Mouse (Mus musculus): ENCODE measurements around the gene C1ql1. TPM values are rescaled to one million over a fixed set of nuclear protein-coding genes. Genes with fewer than 3 reads are reported as not detected.

The C1ql1 gene
- polyA plus RNA-seq, 1 experiment = not detected

DNA sequence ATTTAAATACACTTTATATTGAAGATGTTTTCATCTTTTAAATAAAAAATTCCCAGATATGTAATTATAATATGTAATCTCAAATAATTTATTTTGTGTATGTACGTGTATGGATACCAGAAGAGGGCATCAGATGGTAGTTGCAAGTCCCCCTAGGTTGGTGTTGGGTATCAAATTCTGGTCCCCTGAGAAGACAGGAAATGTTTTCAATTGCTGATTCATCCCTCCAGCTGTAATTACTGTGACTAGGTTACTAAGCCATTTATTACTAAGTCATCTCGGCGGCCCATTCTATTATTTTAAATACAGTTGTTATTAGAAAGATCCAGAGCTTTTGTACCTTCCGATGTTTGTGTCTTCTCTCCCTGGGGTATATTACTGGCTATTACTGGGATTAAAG is 28.4 kb downstream of the C1ql1 start:
- TF ChIP-seq GATA1 (IDR thresholded peaks at IDR 0.05; ENCODE audit: borderline replicate concordance, low read length) (no peak), FLI1 (IDR thresholded peaks at IDR 0.05; ENCODE audit: low read length) (no peak)
- H3K27me3 ChIP-seq (replicated peaks) = no peaks in the 10 kb centered on the region
- H3K4me1 ChIP-seq = peaks cover 44% of the 10 kb centered on the region
- no peaks in the 10 kb centered on the region for H3K9me3 ChIP-seq
- peaks cover 52% of the 10 kb centered on the region for H3K36me3 ChIP-seq (replicated peaks; ENCODE audit: low read length)
- H3K4me3 ChIP-seq (replicated peaks) = no peak overlapping the region

DNA sequence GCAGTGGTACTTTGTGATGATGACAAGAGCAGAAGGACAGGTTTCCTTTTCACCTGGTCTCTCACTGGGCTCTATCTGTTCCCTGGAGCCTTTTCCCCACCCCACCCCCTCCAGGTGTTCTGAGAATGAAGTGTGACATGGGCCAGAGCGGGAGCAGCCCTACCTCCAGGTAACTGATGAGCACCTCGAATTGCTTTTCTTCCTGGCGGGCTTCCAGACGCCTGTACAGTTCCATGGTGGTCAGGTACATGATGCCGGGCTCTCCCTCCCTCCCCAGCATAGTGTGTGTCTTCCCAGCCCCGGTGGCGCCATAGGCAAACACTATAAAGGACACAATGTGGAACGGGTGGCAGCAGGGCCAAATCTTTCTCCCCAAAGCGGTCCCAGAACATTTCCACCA is 31.1 kb downstream of the C1ql1 start:
- TF ChIP-seq FLI1 (IDR thresholded peaks at IDR 0.05; ENCODE audit: low read length) = no peak
- no peak for TF ChIP-seq GATA1 (IDR thresholded peaks at IDR 0.05; ENCODE audit: borderline replicate concordance, low read length)
- Histone ChIP-seq H3K27me3 (replicated peaks) (no peaks in the 10 kb centered on the region), H3K4me1 (peaks cover 17% of the 10 kb centered on the region), H3K4me3 (replicated peaks) (no peak overlapping the region), H3K36me3 (replicated peaks; ENCODE audit: low read length) (peaks cover 62% of the 10 kb centered on the region), H3K9me3 (no peaks in the 10 kb centered on the region)

DNA sequence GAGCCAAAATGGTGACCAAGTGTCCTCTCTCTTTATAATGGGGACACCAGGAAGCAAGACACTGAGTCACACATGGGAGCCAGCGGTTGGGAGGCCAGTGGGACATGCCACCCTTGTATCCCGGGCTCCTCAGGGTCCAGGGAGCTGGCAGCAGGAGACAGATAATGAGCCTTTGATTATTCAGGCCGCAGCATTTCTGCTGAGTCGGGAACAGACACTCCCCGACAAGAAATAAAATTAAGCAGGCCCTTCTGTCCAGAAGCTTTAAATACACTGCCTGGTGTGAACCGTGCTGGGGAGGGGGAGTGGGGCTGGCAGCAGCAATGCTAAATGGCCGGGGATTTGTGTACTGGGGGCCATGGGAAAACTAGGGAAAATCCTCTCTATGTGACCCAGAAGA is 35.1 kb downstream of the C1ql1 start:
- no peaks in the 10 kb centered on the region for H3K27me3 ChIP-seq (replicated peaks)
- H3K4me1 ChIP-seq = no peaks in the 10 kb centered on the region
- H3K4me3 ChIP-seq (replicated peaks) = no peak overlapping the region
- TF ChIP-seq GATA1 (IDR thresholded peaks at IDR 0.05; ENCODE audit: borderline replicate concordance, low read length) = no peak
- TF ChIP-seq FLI1 (IDR thresholded peaks at IDR 0.05; ENCODE audit: low read length) = no peak
- H3K9me3 ChIP-seq = no peaks in the 10 kb centered on the region
- peaks cover 99% of the 10 kb centered on the region for H3K36me3 ChIP-seq (replicated peaks; ENCODE audit: low read length)

DNA sequence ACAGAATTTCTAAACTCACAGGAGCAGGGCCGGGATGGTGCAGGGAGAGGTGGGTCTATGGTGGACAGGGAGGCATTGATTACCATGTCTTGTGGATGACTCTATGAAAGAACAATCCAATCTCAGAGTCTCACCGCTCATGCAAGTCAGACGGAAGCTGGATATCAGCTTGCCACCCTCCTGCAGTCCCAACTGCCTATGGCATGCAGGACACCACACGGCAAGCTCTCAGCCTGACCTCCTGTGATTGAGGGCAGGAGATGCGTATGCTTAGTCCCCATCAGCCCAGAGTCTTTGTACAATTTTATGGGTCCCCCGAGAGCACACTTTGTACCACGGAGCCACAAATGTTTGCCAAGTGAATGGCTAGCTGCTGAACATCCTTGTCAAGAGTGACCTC is 42.8 kb downstream of the C1ql1 start:
- no peak for TF ChIP-seq FLI1 (IDR thresholded peaks at IDR 0.05; ENCODE audit: low read length)
- no peak for TF ChIP-seq GATA1 (IDR thresholded peaks at IDR 0.05; ENCODE audit: borderline replicate concordance, low read length)
- H3K27me3 ChIP-seq (replicated peaks) = peaks cover 30% of the 10 kb centered on the region
- H3K36me3 ChIP-seq (replicated peaks; ENCODE audit: low read length) = peaks cover 48% of the 10 kb centered on the region
- H3K9me3 ChIP-seq = no peaks in the 10 kb centered on the region
- no peak overlapping the region for H3K4me3 ChIP-seq (replicated peaks)
- H3K4me1 ChIP-seq = peaks cover 14% of the 10 kb centered on the region

DNA sequence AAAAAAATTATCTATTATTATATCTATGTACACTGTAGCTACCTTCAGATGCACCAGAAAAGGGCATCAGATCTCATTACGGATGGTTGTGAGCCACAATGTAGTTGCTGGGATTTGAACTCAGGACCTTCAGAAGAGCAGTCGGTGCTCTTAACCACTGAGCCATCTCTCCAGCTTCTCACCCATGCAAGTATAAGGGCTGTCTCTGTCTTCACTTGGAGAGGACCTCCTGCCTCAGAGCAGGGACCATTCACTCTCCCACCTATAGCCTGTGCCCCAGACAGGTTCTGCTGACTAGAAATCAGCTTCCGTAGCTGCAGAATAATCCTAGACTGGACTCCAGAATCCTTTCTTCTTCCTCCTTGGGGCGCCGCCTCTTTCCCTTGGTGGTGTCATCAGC is 44.4 kb downstream of the C1ql1 start:
- Histone ChIP-seq H3K4me3 (replicated peaks) (no peak overlapping the region), H3K9me3 (no peaks in the 10 kb centered on the region), H3K36me3 (replicated peaks; ENCODE audit: low read length) (peaks cover 33% of the 10 kb centered on the region), H3K27me3 (replicated peaks) (peaks cover 45% of the 10 kb centered on the region), H3K4me1 (peaks cover 14% of the 10 kb centered on the region)
- TF ChIP-seq FLI1 (IDR thresholded peaks at IDR 0.05; ENCODE audit: low read length) = no peak
- TF ChIP-seq GATA1 (IDR thresholded peaks at IDR 0.05; ENCODE audit: borderline replicate concordance, low read length) = no peak

DNA sequence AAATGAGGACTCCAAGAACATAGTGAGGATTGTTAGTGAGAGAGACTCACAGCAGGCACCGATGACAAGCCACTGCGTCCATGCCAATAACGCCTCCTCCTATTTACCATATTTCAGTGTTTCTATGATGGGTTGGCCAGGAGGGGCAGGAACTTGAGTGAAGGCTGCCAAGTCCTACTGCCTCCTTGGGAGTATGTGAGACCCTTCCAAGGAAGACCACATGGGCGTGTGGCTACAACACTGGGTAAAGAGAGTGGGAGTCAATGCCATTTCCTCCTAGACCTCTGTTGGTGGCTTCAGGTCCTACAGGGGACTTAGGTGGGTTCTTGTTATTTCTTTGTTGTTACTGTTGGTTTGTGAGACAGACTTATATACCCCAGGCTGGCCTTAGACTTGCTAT is 45.3 kb downstream of the C1ql1 start:
- peak overlapping the region; percentile 31 for H3K4me3 ChIP-seq (replicated peaks)
- peaks cover 55% of the 10 kb centered on the region for H3K27me3 ChIP-seq (replicated peaks)
- TF ChIP-seq GATA1 (IDR thresholded peaks at IDR 0.05; ENCODE audit: borderline replicate concordance, low read length) (no peak), FLI1 (IDR thresholded peaks at IDR 0.05; ENCODE audit: low read length) (no peak)
- H3K4me1 ChIP-seq = peaks cover 18% of the 10 kb centered on the region
- peaks cover 24% of the 10 kb centered on the region for H3K36me3 ChIP-seq (replicated peaks; ENCODE audit: low read length)
- H3K9me3 ChIP-seq = no peaks in the 10 kb centered on the region

DNA sequence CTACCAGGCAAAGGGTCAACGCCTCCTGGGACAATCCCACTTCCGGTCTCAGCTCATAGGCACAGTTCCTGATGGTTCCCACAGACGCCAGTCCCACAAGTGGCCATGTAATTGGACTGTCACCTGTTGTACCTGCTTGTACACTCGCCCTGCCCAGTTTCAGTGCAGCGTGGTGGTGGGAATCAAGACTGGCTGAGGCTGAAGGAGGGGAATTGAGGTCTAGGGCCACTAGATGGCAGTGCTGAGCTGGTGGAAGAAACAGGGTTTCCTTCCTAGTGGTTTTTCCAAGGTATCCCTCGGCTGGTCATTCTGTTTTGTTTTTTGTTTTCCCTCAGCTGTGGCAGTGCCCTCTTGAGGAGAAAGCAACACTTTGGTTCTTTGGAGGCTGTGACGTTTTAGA is 45.7 kb downstream of the C1ql1 start, which contains the start of gene Gfap:
Gene Gfap (minus strand): TSS at position 150 of the 400 bp plus-strand sequence.
- Histone ChIP-seq H3K36me3 (replicated peaks; ENCODE audit: low read length) (peaks cover 19% of the 10 kb centered on the region), H3K4me3 (replicated peaks) (peak within 1 kb of the TSS; percentile 83), H3K4me1 (peaks cover 21% of the 10 kb centered on the region), H3K9me3 (no peaks in the 10 kb centered on the region), H3K27me3 (replicated peaks) (peaks cover 59% of the 10 kb centered on the region)
- TF ChIP-seq FLI1 (IDR thresholded peaks at IDR 0.05; ENCODE audit: low read length) = no peak
- TF ChIP-seq GATA1 (IDR thresholded peaks at IDR 0.05; ENCODE audit: borderline replicate concordance, low read length) = no peak

DNA sequence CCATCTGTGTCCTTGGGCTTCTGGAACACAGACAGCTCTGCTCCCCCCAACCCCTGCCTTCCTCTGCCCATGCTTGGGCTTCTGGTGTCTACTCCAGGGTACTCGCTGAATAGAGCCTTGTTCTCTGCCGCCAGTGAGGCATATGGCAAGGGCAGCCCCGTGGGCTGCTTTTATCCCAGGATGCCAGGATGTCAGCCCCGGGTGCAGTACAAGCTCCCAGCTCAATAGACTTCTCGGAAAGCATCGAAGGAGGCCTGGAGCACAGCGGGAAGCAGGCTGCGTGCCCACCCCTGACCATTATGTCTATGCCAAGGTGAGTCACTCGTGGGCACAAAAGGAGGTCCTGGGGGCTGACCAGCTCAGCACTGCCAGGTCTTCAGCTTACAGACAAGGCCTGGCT is 48.1 kb downstream of the C1ql1 start:
- Histone ChIP-seq H3K9me3 (no peaks in the 10 kb centered on the region), H3K4me3 (replicated peaks) (no peak overlapping the region), H3K36me3 (replicated peaks; ENCODE audit: low read length) (no peaks in the 10 kb centered on the region), H3K4me1 (peaks cover 31% of the 10 kb centered on the region), H3K27me3 (replicated peaks) (peaks cover 81% of the 10 kb centered on the region)
- no peak for TF ChIP-seq GATA1 (IDR thresholded peaks at IDR 0.05; ENCODE audit: borderline replicate concordance, low read length)
- no peak for TF ChIP-seq FLI1 (IDR thresholded peaks at IDR 0.05; ENCODE audit: low read length)

DNA sequence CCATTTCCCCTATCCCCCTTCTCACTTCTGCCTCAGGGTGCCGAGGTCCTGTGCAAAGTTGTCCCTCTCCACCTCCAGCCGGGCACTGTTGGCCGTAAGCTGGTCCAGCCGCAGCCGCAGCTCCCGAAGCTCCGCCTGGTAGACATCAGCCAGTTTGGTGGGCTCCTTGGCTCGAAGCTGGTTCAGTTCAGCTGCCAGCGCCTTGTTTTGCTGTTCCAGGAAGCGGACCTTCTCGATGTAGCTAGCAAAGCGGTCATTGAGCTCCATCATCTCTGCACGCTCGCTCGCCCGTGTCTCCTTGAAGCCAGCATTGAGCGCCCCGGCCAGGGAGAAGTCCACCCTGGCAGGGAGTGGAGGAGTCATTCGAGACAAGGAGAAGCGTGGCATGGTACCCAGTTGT is 49.8 kb downstream of the C1ql1 start:
- Histone ChIP-seq H3K27me3 (replicated peaks) (peaks cover 89% of the 10 kb centered on the region), H3K36me3 (replicated peaks; ENCODE audit: low read length) (no peaks in the 10 kb centered on the region), H3K4me3 (replicated peaks) (no peak overlapping the region), H3K4me1 (peaks cover 37% of the 10 kb centered on the region), H3K9me3 (no peaks in the 10 kb centered on the region)
- TF ChIP-seq FLI1 (IDR thresholded peaks at IDR 0.05; ENCODE audit: low read length) (no peak), GATA1 (IDR thresholded peaks at IDR 0.05; ENCODE audit: borderline replicate concordance, low read length) (no peak)

DNA sequence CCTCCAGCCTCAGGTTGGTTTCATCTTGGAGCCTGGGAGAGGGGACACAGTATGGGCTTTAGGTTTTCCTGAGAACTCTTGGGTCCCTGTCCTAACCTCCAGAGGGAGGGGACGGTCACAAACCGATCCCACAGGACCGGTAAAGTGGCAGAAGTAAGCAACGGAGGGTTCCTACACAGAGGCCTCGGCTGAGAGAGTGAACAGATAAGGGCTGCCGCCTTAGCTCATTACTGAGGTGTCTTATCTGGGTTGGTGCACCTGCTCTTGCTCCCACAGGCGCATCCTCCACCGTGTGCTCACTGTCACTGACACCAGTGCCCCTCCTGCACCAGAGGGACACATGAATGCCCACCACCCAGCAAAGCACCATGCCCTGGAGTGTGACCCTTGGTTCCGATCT is 50.7 kb downstream of the C1ql1 start:
- Histone ChIP-seq H3K4me3 (replicated peaks) (no peak overlapping the region), H3K4me1 (peaks cover 28% of the 10 kb centered on the region), H3K9me3 (no peaks in the 10 kb centered on the region), H3K36me3 (replicated peaks; ENCODE audit: low read length) (no peaks in the 10 kb centered on the region), H3K27me3 (replicated peaks) (peaks cover 89% of the 10 kb centered on the region)
- TF ChIP-seq FLI1 (IDR thresholded peaks at IDR 0.05; ENCODE audit: low read length) = no peak
- no peak for TF ChIP-seq GATA1 (IDR thresholded peaks at IDR 0.05; ENCODE audit: borderline replicate concordance, low read length)

DNA sequence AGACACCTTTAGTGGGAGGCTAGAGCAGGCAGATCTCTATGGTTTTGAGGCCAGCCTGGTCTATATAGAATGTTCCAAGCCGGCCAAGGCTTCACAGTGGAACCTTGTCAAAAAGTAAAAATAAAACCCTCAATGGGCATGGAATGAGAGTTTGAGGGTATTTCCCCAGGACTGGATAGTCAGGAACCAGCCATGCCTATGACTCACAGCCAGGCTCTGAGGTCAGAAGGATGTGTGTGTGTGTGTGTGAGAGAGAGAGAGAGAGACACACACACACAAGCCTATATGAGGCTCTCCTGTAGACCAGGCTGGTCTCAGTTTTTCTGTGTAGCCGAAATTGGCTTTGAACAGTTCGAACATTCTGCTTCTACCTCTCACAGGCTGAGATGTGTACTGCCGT is 51.8 kb downstream of the C1ql1 start:
- no peaks in the 10 kb centered on the region for H3K9me3 ChIP-seq
- H3K36me3 ChIP-seq (replicated peaks; ENCODE audit: low read length) = no peaks in the 10 kb centered on the region
- TF ChIP-seq FLI1 (IDR thresholded peaks at IDR 0.05; ENCODE audit: low read length) = no peak
- TF ChIP-seq GATA1 (IDR thresholded peaks at IDR 0.05; ENCODE audit: borderline replicate concordance, low read length) = no peak
- peaks cover 88% of the 10 kb centered on the region for H3K27me3 ChIP-seq (replicated peaks)
- no peak overlapping the region for H3K4me3 ChIP-seq (replicated peaks)
- peaks cover 24% of the 10 kb centered on the region for H3K4me1 ChIP-seq
